8 mouse cellular contexts compared by ENCODE assay signal in the genomic region with DNA sequence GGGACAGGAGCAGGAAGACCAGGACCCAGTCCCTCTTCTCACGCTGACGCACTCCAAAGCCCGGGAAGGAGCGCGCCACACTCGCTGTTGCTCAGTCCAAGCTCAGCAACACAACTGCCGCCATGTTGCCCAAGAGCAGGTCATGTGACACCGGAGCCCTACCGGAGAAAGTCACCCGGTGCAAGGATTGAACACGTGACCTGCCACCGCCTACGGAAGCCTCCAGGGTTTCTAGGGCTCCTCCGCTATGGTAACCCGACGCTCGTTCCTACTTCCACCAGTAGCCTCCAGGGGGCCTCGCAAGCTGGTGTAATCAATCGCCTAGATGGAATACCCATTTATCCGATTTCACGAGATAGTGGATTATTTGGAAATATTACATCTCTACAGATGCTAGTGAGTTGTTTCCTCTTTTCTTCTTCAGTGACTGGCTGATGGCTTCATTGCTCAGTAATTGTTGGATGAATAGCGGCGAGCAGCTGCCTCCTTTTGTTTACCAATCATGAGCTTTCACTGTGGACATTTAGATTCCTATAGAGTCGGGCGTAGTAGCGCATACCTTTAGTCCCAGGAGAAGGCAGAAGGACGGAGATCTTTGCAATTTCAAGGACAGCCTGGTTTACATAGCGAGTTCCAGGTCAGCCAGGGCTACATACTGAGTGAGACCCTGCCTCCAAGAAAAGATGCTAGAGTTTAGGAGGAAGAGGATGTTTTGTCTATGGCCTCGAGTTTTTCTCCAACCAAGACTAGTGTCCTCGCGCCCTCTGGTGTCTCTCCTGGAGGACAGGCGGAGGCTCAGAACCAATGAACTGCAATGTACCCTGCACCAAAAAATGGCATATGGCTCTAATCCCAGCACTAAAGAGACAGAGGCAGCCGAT. TPM values are rescaled to one million over a fixed set of nuclear protein-coding genes. Genes with fewer than 3 reads are reported as not detected.
DNase-seq lines count a peak whose midpoint lies in the region; ATAC-seq lines count a peak whose summit lies in the region.

A gene (minus strand): TSS at position 173 of the 881 bp plus-strand sequence.

- peaks cover 20% of the 10 kb centered on the region for H3K36me3 ChIP-seq in intestine, embryonic 14.5 days (ENCODE audit: control insufficient read depth, insufficient read depth, low read length)

- H3K4me2 ChIP-seq in intestine, embryonic 14.5 days (ENCODE audit: low read length), result peak within 1 kb of the TSS; percentile 99

- H3K4me3 ChIP-seq in intestine, embryonic 14.5 days (ENCODE audit: low read depth, low read length), result peak within 1 kb of the TSS; percentile 97

- H3K27me3 ChIP-seq in intestine, embryonic 14.5 days (replicated peaks; ENCODE audit: control insufficient read depth, insufficient read depth, low read length), result no peaks in the 10 kb centered on the region

- peak within 1 kb of the TSS; percentile 80 for H3K9ac ChIP-seq in intestine, embryonic 14.5 days (ENCODE audit: low read length)

- peak within 1 kb of the TSS; percentile 44; the same call in 1 of the 2 replicates for H3K27ac ChIP-seq in intestine, embryonic 14.5 days (ENCODE audit: low read depth)

- under 1% methylated on average over 33 of the region's 33 CpGs for WGBS in intestine, embryonic 14.5 days

- intact Hi-C loops in left cerebral cortex, postnatal 14 days (cut with DNase I), result loop anchor here (1.0 to 2.0 kb wide), 2 partner anchors 54 to 117 kb away; no protein-coding TSS in a partner anchor

- DNase-seq in adrenal gland, adult 18-20 months (ENCODE audit: low spot score in 2 of 2), result peak; percentile 90 to 93
- DNase-seq in embryo, embryonic 11 days, result peak; percentile 99
- DNase-seq in gastrocnemius, postnatal 25 days, result peak; percentile 92
- DNase-seq in intestine, embryonic 14.5 days (ENCODE audit: low spot score), result peak; percentile 93
- DNase-seq in left cerebral cortex, postnatal 14 days (ENCODE audit: low spot score in 2 of 2), result peak; percentile 99
- DNase-seq in mesoderm, embryonic 11.5 days (ENCODE audit: low read depth, low spot score), result peak; percentile 98
- peak; percentile 99 for DNase-seq in right cerebral cortex, postnatal 36 days (ENCODE audit: low spot score in 2 of 2)
- peak; percentile 92 for DNase-seq in yolk sac, embryonic 10.5 days (ENCODE audit: low spot score)

- H3K9me3 ChIP-seq in intestine, embryonic 14.5 days (ENCODE audit: control insufficient read depth, low read length), result no peaks in the 10 kb centered on the region

- H3K4me1 ChIP-seq in intestine, embryonic 14.5 days (replicated peaks; ENCODE audit: control insufficient read depth, insufficient read depth, low read length), result peaks cover 6% of the 10 kb centered on the region

- peak; percentile 98 for ATAC-seq in intestine, embryonic 14.5 days (replicated peaks; ENCODE audit: low FRiP score, low TSS enrichment, low read depth)

RNA-seq across cellular contexts. Expression of the gene that starts here (rescaled TPM):
- total RNA-seq in adrenal gland, adult 18-20 months (2021), result 10 to 100 TPM; 38.2 to 44.1 TPM
- total RNA-seq in gastrocnemius, postnatal 25 days (2021), result 10 to 100 TPM; 22.9 to 23.3 TPM
- 44.4 and 45.9 TPM in 2 replicates for polyA plus RNA-seq in intestine, embryonic 14.5 days (2014; fragmentation: Nextera tagmentation; extraction: Ambion mirVana)
- 10 to 100 TPM; 83.2 to 86.3 TPM for total RNA-seq in left cerebral cortex, postnatal 14 days (2021)

Comparison
In these comparisons a context has a peak if more than half of its experiments do, and no peak if none do; other contexts are left out.
1. Peak in every context shown above with its lines: DNase-seq, ATAC-seq, H3K4me3 ChIP-seq and H3K27ac ChIP-seq.